Mouse (Mus musculus): Measurements from ENCODE around the gene Pla2g7. TPM values are rescaled to one million over a fixed set of nuclear protein-coding genes. Genes with fewer than 3 reads are reported as not detected.
A peak's percentile ranks its signal among the peaks of the same experiment; 100 is the strongest.
"Not testable (repeated sequence)": the region's sequence is repeated elsewhere in the genome, so short reads cannot be mapped to it uniquely, and the experiment has no call there.

Pla2g7 gene
- 10 to 100 TPM; 15.0 to 22.2 (median 17.6) TPM for total RNA-seq (2022)

DNA sequence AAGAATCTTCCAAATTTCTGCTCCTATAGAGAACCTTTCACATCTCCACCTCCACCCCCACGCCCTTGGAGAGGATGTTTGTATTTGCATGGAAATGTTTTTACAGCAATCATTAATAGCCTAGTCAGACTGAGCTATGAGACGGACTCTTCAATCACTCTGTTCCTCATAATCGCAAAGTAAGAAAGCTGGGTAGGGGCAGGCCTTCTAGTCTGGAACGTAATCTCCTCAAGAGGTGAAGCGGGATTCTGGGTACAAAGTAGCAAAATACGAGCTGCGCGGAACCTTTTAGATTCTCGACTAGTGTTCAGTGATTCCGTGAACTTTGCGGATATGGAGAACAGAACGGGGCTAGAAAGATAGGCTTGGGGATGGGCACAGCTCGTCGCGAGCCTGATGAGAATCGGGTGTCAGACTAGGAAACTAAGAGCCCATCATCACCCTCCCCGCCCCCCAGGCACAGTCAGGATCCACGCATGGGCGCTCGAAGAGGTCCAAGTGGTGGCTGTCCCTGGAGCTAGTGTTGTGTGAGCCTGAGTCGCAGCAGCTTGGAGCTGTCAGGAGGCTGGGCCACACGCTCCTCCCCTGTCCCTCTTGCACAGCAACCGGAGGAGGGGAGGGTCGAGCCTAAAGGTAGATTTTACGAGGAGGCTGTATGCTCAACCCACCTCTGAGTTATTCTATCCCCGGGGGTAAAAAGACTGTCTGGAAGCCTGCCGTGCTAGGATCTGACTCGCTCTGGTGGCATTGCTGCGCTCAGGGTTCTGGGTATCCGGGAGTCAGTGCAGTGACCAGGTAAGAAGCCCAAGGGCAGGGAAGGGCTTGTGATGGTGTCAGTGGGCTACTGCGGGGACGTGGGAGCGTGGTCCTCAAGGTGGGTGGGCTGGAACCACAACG lies at the start of gene Pla2g7:
Pla2g7 (plus strand) TSS at position 107 of the 897 bp plus-strand sequence.
- no peak for DNase-seq

DNA sequence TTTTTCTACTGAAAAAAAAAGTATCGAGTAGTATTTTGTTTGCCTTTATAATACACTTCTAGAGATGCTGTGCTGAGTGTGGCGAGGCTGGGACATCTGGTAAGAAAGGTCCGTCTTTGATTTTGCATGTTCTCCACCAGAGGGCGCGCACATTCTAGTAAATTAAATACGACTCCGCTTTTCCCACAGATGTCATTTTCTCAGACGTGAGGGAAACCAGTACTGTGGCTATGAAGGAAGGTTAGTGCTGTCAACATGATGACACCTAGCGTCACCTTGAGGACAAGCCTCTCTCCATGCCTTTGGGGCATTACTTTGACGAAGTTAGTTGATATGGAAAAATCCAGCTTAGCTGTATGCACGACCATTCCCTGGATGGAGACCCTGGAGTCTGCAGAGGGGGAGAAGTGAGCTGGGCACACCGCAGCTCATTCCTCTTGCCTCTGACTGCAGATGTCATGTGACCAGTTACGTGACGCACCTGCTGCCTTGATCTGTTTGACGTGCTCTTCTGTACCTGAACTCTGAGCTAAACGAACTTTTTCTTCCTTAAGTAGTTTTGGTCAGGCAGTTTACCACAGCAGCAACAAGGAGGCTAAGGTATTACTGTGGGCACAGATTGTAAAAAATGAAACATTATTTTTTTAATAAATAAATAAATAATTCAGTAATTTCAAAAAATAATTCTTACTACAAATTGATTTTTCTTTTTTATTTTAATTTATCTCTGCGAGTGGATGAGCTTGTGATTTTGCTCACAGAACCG lies 49.1 kb upstream of the Pla2g7 start:
- DNase-seq = peak; percentile 15

DNA sequence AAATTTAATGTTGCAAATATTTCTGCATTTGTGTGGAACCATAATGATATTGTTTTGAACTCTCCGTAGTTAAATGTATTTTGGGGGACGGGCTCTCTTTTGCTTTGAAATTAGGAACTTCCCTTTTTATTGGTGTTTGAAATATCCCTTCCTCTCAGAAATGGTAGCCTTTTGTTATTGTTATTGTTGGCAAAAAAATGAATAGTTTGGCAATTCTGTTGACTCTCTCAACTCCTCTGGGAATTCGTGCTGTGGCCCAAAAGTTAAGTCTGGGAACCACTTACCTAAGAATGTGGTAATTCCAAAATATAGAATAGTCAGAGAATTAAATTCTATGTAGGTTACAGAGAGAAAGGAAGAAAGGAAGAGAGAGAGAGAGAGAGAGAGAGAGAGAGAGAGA lies 47.7 kb upstream of the Pla2g7 start:
- no peak for DNase-seq

DNA sequence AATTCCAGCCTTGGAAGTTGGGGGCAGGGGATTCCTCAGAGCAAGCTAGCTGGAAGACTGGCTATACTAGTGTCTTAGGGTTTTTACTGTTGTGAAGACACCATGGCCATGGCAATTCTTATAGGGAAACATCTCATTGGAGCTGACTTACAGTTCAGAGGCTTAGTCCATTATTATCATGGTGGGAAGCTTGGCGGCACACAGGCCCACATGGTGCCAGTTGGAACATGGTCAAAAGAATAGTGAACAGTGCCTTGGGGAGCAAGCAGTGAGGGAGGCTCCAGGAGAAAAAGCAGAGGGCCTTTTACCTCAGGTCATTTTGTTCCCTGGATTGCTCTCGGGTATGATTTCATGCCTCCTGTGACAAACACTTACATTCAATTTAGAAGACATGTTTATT lies 37.4 kb upstream of the Pla2g7 start:
- DNase-seq = no peak

DNA sequence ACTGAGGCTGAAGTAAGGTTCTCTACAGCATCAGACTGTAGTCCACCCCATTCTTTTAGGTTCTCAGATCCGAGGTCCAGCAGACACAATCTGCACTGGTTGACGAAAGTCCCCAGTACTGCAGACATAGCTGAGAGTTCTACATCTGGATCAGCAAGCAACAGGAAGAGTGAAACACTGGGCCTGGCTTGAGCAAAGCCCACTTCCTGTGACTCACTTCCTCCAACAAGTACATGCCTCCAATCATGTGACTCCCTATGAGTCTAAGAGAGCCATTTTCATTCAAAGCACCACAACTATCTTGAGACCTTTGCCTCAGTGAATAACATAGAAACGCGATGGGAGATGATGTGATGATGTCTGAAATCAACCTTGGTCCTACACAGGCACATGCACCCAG lies 36.7 kb upstream of the Pla2g7 start:
- DNase-seq = no peak

DNA sequence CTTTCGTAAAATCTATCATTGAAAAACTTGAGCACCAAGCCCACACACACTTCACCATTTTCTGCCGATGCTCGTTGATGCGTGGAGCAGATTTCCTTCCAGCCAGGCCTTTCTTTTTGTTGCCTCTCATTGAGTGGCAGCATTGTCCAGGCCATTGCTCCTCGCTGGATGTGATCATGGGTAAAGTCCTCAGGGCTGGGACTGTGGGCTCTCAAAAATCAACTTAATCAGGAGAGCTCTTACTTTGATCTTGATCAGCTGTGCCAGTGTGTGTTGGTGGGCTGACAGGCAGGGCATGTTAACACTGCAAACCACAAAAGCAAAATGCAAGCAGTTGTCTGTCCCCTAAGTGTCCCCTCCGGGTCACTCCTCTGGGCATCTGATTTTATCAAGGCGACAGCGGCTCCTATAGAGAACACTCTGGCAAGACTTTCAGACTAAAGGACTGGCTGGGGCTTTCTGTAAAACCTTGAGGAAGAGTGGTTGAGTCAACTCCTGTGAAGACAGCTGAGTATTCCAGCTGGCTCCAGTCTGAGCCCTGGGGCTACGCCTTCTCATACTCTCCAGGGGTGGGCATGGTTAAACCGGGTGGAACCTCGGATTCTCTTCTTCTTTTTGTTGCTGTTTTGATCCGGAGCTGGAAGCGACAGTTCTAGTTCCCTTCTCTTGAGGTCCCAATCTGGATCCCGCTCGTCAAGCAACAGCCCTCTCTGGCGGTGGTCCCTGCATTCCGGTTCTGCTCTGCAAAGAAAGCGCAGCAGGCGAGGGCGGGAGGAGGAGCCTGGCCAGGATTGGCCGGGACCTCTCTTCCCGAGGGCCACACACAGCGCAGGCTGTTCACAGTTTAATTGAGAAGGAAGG lies 33.3 kb upstream of the Pla2g7 start:
- no peak for DNase-seq

DNA sequence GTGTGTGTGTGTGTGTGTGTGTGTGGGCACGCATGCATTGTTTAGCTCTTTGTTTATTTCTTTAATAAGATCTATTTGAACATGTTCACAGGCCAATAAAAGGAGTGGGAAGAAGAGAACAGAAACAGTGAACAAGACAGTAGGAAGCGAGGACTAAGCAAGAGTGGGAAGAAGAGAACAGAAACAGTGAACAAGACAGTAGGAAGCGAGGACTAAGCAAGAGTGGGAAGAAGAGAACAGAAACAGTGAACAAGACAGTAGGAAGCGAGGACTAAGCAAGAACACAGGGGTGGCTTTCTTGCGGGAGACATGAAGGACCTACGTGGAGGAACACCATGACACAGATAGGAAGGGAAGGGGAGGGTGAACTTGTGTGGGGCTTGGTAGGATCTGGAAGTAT lies 31.1 kb upstream of the Pla2g7 start:
- not testable (repeated sequence) for DNase-seq

DNA sequence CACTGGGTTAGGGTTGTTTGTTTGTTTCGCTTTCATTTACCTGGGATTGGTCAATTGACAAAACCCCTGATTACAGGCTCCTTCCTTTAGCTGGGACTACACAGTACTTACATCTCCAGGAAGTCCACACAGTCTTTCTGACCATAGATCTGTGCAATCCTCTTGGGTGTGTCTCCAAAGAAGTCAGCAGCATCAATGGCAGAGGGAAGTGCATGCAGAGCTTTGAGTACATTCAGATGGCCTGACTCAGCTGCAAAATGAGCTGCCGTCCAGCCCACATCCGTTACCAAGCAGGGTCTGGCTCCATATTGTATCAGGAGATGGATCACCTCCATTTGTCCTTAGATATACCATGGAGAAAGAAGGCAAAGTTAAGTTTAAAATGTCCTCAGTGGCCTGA lies 29.1 kb upstream of the Pla2g7 start:
- DNase-seq = no peak

DNA sequence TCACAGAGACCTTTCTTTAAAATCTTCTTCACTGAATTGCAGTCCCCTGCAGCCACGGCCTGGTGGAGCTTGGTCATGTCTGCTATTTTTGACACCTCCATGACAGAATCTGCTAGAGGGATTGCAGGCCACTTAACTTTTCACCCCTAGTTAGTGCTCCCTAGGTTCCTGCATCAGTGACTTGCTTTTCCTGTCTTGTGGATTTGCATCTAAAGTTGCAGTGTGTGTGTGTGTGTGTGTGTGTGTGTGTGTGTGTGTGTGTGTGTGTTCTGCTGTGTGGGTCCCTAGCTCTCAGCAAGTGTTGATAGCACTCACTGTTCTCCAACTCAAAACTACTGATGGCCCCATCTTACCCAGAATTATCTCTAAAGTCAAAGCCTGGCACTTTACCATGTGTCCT lies 24.4 kb upstream of the Pla2g7 start, which contains the start of gene Ankrd66:
Ankrd66 (minus strand) TSS at position 101 of the 400 bp plus-strand sequence.
- DNase-seq = no peak

DNA sequence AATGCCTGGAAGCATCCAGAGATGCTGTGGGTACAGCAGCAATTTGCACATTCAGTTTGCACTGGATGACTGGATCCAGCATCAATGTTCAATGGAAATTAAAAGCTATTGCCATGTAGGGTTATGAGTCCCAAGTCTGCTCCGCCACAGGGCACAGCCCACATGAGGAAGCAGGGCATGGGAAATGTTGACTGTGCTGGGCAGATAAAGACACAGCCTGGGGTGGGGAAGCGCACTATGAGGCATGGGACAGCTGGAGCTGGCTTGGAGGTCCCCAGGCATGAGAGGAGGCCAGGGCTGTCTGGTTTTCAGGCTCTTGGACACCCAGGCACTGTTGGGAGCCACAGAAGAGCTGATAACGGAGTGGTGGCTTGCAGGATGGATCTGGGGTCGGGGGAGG lies 23.9 kb upstream of the Pla2g7 start:
- no peak for DNase-seq

DNA sequence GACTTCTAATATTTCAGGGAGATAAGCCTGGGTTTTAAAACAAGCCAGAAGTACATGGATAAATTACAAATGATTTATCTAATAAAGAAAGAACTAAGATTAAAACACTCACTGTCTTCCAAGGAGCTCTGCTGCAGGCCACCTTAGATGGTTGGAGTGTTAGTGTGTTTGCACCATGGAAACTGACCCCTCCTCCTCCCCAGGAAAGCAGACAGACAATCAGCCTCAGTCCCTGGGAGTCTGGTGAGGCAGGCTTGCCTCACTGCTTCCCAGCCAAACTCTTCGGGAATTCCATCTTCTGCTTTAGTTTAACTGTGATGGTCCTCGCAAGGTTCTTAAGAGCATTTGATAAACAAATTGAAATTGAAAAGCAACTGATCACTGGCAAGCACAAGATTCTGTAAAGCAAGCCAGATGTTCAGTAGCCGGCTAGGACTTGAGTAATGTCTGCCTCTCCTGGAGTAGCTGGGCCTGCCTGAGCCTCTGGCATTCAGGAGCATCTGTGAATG lies 16.7 kb upstream of the Pla2g7 start:
- DNase-seq = no peak

DNA sequence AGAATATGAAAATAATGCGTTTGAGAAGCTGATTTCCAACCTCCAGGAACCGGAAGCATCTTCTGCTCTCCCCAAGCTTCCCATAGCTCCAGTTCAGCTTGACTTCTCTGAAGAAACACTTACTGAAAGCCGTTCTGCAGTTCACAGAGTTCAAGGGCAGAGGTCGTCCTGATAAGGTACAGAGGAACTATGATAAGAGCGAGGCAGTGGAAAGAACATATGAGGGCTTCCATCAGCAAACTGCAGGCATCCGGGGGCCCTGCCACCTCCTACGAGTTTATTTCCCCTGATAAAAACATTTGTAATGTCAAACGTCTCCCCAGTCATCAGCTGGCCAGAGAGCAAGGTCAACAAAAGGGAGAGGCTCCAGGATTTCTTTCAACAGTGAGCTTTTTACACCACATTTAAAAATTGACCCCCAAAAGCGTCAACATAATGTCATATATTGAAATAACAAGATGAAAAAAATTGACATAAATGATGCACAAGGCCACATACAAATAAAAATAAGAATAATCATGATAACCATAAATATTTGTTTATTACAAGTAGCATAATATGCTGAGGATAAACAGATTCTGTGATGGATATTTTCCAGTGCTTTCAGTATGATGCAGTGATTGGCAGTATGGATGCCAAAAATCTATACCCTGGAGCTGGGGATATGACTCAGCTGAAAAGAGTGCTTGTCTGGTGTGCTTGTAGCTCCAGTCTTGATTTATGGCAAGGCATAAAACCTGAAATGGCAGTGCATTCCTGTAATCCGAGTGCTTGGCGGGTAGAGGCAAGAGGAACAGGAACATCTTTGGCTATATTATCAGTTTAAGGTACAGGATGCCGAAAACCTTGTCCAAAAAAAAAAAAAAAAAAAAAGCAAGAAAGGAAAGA lies 13.1 kb upstream of the Pla2g7 start:
- DNase-seq = peak; percentile 7

DNA sequence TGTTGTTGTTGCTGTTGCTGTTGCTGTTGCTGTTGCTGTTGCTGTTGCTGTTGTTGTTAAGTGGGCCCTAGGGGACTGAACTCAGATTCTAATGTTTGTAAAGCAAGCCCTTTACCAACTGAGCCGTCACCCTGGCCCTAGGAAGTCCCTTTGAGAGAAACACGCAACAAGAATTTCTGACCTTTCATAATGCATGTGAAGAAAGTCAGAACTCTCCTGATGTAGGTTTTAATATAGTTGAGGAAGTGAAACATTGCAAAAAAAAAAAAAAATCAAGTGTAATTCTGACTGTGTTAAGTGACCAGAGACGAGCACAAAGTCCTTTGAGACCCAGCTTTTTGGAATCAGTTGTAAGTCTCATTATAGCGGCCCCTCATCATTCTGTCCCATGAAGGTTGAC lies 10.8 kb upstream of the Pla2g7 start:
- no peak for DNase-seq

DNA sequence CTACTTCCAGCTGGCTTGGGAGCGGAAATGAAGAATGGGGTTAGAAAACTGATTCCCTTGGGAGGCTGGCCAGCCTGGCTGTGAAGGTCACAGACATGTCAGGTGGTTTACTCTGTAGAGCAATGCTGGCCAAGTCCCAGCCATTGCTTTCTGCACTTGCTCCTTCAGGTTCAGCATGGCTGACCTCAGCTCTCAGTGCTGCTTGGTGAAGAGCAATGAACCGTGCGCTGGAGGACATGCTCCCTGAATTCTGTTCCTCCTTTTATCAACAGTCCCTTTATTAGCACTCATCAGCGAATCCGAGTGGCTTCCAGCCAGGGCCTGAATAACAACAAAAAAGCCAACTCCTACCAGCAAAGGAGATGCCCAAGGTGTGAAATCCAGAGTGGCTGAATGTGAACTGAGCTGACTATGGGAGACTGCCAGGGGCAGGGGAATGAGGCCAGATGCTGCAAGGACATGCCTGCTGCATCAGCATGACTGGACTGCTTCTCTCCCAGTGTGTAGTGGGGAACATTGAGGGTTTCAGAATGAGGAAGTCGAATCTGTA lies 10.3 kb upstream of the Pla2g7 start:
- peak; percentile 30 for DNase-seq

DNA sequence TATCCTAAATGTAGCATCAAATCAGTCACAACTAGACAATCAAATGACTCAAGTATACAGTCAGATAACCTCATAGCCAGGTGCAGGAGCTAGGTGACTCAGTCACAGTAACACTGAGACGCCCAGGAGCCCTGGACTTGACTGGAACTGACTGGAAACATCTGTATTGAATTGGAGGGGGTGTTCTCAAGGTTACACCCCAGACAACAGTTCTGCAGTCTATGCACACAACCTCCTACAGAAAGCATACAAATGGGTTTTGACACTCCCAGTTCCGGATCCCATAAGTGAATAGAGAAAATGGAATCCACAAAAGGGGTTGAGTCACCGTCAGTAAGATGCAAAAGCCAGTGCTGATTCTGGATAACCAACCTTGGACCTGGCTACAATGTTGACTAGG lies 9.2 kb upstream of the Pla2g7 start:
- no peak for DNase-seq

DNA sequence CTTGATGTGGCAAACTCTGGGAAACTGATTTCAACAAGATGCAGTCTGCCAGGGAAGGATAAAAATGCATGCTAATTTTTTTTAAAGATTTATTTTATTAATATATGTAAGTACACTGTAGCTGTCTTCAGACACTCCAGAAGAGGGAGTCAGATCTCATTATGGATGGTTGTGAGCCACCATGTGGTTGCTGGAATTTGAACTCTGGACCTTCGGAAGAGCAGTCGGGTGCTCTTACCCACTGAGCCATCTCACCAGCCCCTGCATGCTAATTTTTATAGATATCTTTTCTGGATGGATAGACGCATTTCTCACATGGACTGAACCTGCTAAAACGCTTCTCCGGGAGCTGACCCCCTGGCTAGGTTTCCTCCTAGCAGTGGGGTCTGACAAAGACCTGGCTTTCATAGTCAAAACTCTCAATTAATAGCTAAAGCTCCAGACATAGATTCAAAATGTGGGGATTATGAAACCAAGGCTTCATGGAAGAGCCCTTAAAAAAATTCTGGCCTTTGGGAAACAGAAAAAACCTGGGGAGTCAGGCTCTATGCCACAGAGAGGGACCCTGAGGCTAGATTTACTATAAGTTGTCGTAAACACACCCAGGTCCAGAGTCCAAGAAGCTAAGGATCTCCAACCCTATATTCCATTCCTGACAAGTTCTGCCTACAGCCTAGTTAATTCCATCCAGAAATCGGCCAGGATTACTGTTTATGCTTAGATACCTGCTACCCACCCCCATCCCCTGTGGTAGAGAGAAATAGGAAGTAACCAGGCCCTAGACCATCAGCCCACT lies 4.5 kb upstream of the Pla2g7 start:
- DNase-seq = no peak

DNA sequence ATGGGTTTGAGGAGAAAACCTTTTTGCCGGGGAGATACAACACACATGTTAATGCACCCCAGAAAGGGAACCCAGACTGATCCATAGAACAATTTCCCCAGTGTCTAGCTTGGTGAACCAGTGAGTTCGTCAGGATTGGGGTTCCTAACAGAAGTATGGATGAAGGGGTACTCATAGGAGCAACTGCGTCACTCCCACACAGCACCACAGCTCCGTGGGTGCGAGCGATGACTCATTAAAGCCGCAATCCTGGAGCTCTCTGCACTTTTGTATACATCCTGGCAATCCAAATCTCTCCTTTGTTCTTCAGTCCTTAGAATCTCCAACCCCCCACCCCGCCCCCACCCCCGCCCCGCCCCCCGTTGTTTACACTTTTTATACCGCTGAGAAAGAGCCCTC lies 306 bp upstream of the Pla2g7 start:
- DNase-seq = no peak

DNA sequence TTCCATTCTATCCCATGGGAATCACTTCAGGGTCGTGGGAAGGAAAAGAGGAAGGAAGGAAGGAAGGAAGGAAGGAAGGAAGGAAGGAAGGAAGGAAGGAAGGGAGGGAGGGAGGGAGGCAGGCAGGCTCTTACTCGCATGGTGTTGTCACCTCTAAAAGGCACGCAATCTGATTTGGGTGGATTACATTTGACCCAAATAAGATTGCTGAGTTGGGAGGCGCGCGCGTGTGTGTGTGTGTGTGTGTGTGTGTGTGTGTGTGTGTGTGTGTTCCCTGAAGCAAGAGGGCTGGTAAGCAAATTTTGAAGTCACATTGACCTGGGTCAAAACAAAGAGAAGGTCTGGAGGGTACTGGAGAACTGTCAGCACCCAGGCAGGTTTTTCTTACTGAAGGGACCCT lies 1.4 kb downstream of the Pla2g7 start:
- DNase-seq = no peak

DNA sequence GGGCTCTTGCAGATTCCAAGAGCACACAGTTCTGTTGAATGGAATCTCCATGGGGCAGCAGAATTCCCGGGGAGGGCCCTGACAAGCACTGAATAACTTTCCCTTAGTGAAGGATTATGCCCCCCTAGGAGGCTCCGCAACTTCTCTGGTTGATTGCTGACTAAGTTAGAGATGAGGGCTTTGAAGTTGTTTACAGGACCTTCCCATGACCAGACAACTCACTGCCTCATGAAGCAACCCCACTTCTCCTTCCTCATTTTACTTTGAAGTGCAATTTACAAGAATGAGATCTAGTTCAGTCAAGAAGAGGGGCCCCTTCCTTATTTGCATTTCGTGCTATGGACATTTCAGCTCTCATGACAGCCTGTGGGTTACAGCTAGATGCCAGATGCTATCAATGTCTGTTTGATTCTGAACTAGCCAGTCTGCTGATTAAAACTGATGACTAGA lies 5.8 kb downstream of the Pla2g7 start:
- no peak for DNase-seq

DNA sequence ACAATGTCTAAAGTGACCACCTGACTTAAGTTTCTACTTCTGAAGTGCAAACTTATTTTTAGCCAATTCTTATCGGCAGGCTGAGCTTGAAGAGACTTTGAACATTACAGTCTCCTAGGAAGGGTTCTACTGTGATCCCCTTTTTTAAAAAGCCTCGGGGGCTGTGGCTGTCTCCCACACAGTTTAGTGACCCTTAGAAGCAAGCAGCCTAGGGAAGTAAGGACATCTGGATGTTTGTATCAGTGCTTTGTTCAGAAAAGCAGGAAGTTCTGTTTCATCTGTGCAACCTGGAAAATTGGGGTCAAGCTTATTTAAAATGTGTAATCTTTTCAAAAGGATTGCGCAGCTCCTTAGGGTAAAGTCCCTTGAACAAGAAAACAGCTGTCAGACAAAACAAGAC lies 12.6 kb downstream of the Pla2g7 start:
- no peak for DNase-seq

All from adrenal gland, adult 8-10 months (tissue).